In the genomic region with DNA sequence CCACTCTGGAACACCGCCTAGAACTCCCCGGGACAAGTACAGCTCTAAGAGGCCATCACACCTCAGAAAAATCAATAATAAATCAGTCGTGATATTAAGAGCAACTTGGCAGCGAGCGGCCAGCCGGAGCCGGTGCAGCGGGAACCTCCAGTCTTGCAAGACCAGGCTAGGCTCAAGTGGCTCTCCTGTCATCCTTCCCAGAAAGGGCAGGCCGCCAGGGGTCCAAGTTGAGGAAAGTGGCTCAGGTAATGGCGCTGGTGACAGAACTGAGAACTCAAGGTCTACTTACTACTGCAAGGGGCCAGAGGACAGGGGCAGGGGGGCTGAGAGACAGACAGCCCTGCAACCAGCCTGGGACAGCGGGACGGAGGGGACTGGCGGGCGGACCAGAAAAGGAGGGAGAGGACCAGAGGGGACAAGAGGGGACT, we compare ENCODE assay signal across 9 mouse cellular contexts. TPM values are rescaled to one million over a fixed set of nuclear protein-coding genes. Genes with fewer than 3 reads are reported as not detected.
DNase-seq lines count a peak whose midpoint lies in the region; ATAC-seq and TF ChIP-seq lines count a peak whose summit lies in the region.
"Had no signal": no experiment of that assay in that cellular context is flagged by ENCODE, and none has a peak within 500 bp of the region (broad histone marks: within the 10 kb centered on the region; RNA-seq: fewer than 3 reads in every experiment).

No protein-coding gene starts in this region.

- WGBS in embryonic facial prominence, embryonic 13.5 days = 2% methylated on average over 14 of the region's 14 CpGs
- 3% methylated on average over 14 of the region's 14 CpGs for WGBS in midbrain, embryonic 11.5 days

- H3K9me3 ChIP-seq in ES-E14 (ENCODE audit: control insufficient read depth, insufficient read depth, low read depth, low read length) = no peaks in the 10 kb centered on the region
- H3K9me3 ChIP-seq in embryonic facial prominence, embryonic 13.5 days = no peaks in the 10 kb centered on the region
- H3K9me3 ChIP-seq in midbrain, embryonic 11.5 days (ENCODE audit: control insufficient read depth, low read length) = no peaks in the 10 kb centered on the region

- H3K4me2 ChIP-seq in embryonic facial prominence, embryonic 13.5 days = peak overlapping the region; percentile 78
- peak overlapping the region; percentile 66 for H3K4me2 ChIP-seq in midbrain, embryonic 11.5 days

- peaks cover 0 to 9% of the 10 kb centered on the region in 2 experiments; a peak in 2 of 4 replicates for H3K4me1 ChIP-seq in ES-E14 (ENCODE audit: control insufficient read depth in 2 of 2, insufficient read depth in 2 of 2, low read length in 2 of 2, poor library complexity in 1 of 2)
- peaks cover 36% of the 10 kb centered on the region for H3K4me1 ChIP-seq in embryonic facial prominence, embryonic 13.5 days
- peaks cover 4% of the 10 kb centered on the region; the same call in 1 of the 2 replicates for H3K4me1 ChIP-seq in midbrain, embryonic 11.5 days (ENCODE audit: control insufficient read depth, insufficient read depth, low read length)

- peak overlapping the region; percentile 79 for H3K9ac ChIP-seq in ES-E14 (ENCODE audit: insufficient read depth, low read depth, low read length, poor library complexity, severe bottlenecking)
- H3K9ac ChIP-seq in embryonic facial prominence, embryonic 13.5 days = peak overlapping the region; percentile 83
- H3K9ac ChIP-seq in midbrain, embryonic 11.5 days (ENCODE audit: low read length) = peak overlapping the region; percentile 68

- no peak; the same call in 1 of the 2 replicates for ATAC-seq in embryonic facial prominence, embryonic 13.5 days (ENCODE audit: insufficient number of reproducible peaks, insufficient read depth, low FRiP score, low TSS enrichment, low read depth)
- ATAC-seq in midbrain, embryonic 11.5 days (ENCODE audit: low FRiP score) = no peak; the same call in 1 of the 2 replicates

- intact Hi-C loops in heart, postnatal 14 days (cut with DNase I) = loop anchor here (2.0 to 5.0 kb wide), 2 partner anchors 78 to 138 kb away; no protein-coding TSS in a partner anchor

- H3K27ac ChIP-seq in ES-E14 (ENCODE audit: insufficient read depth, low read depth, low read length, poor library complexity, severe bottlenecking) = no peak overlapping the region
- peak overlapping the region; percentile 7; the same call in 1 of the 2 replicates for H3K27ac ChIP-seq in embryonic facial prominence, embryonic 13.5 days
- no peak overlapping the region for H3K27ac ChIP-seq in midbrain, embryonic 11.5 days (ENCODE audit: low read depth, low read length)

- no peaks in the 10 kb centered on the region for H3K36me3 ChIP-seq in ES-E14 (ENCODE audit: control insufficient read depth, insufficient read depth, low read length, poor library complexity, severe bottlenecking)
- H3K36me3 ChIP-seq in embryonic facial prominence, embryonic 13.5 days = no peaks in the 10 kb centered on the region
- no peaks in the 10 kb centered on the region for H3K36me3 ChIP-seq in midbrain, embryonic 11.5 days (ENCODE audit: control insufficient read depth, insufficient read depth, low read length)

- in situ Hi-C loops in ES-E14 (cut with MboI; ENCODE audit: low sequenced_read_pairs in 2 of 2, unreplicated experiment in 2 of 2) = no loop called here

- no peak for DNase-seq in ES-E14 (ENCODE audit: low read depth, low spot score)
- peak; percentile 32 for DNase-seq in adrenal gland, postnatal 25 days
- DNase-seq in heart, postnatal 14 days = peak; percentile 24 to 31
- DNase-seq in layer of hippocampus, postnatal 10 days (ENCODE audit: low spot score in 2 of 2) = peak; percentile 46 to 65
- DNase-seq in midbrain, embryonic 11.5 days (ENCODE audit: low spot score, missing footprints) = peak; percentile 91
- peak; percentile 53 for DNase-seq in testis, postnatal 10 days (ENCODE audit: low spot score)
- no peak for DNase-seq in frontal cortex, postnatal 36 days (ENCODE audit: low spot score in 2 of 2)

- H3K27me3 ChIP-seq in embryonic facial prominence, embryonic 13.5 days = no peaks in the 10 kb centered on the region
- peaks cover 6% of the 10 kb centered on the region; the same call in 1 of the 2 replicates for H3K27me3 ChIP-seq in midbrain, embryonic 11.5 days (ENCODE audit: control insufficient read depth, insufficient read depth, low read length)

- H3K4me3 ChIP-seq in ES-E14 (ENCODE audit: insufficient read depth in 1 of 2, low read depth in 1 of 2, low read length in 2 of 2, poor library complexity in 1 of 2, severe bottlenecking in 1 of 2) = peak overlapping the region; percentile 81 to 83
- peak overlapping the region; percentile 67 for H3K4me3 ChIP-seq in embryonic facial prominence, embryonic 13.5 days
- H3K4me3 ChIP-seq in midbrain, embryonic 11.5 days (ENCODE audit: low read depth, low read length) = peak overlapping the region; percentile 54
- H3K4me3 ChIP-seq: myocyte had no signal

TF ChIP-seq in ES-E14, 5 proteins besides CTCF, POLR2A, EP300 and RAD21:
- TF ChIP-seq ZC3H11A (IDR thresholded peaks at IDR 0.05; ENCODE audit: borderline replicate concordance, low read depth, low read length) (no peak), MAFK (IDR thresholded peaks at IDR 0.05; ENCODE audit: insufficient read depth, low read depth, low read length) (no peak), CHD2 (IDR thresholded peaks at IDR 0.05; ENCODE audit: low read depth, low read length) (no peak), ZNF384 (IDR thresholded peaks at IDR 0.05; ENCODE audit: low read depth, low read length) (no peak), HCFC1 (IDR thresholded peaks at IDR 0.05; ENCODE audit: borderline replicate concordance, insufficient read depth, low read length) (no peak)

RNA-seq across cellular contexts. Expression of a gene that starts 0.8 kb away (rescaled TPM):
- 4.2 and 4.5 TPM in 2 replicates for total RNA-seq in ES-E14 (2012; rRNA removed)
- total RNA-seq in adrenal gland, postnatal 25 days (2021) = 18.1 and 19.8 TPM in 2 replicates
- 17.9 and 21.1 TPM in 2 replicates for polyA plus RNA-seq in embryonic facial prominence, embryonic 13.5 days (2015; fragmentation: Nextera tagmentation; extraction: Ambion mirVana)
- total RNA-seq in heart, postnatal 14 days (2021) = 1 to 10 TPM; 8.5 to 9.3 TPM
- 10 to 100 TPM; 63.3 to 73.1 TPM for total RNA-seq in layer of hippocampus, postnatal 10 days (2021)
- polyA plus RNA-seq in midbrain, embryonic 11.5 days (2014; fragmentation: Nextera tagmentation; extraction: Ambion mirVana) = 4.2 and 4.6 TPM in 2 replicates
- polyA plus RNA-seq: myocyte had no signal

RNA-seq across cellular contexts. Expression of a gene that starts 55.1 kb away (rescaled TPM):
- total RNA-seq in ES-E14 (2012; rRNA removed) = not detected in 2 replicates
- not detected in 2 replicates for total RNA-seq in adrenal gland, postnatal 25 days (2021)
- not detected in 2 replicates for polyA plus RNA-seq in embryonic facial prominence, embryonic 13.5 days (2015; fragmentation: Nextera tagmentation; extraction: Ambion mirVana)
- total RNA-seq in heart, postnatal 14 days (2021) = not detected
- not detected for total RNA-seq in layer of hippocampus, postnatal 10 days (2021)
- not detected in 2 replicates for polyA plus RNA-seq in midbrain, embryonic 11.5 days (2014; fragmentation: Nextera tagmentation; extraction: Ambion mirVana)
- polyA plus RNA-seq: myocyte had no signal

Comparison
In these comparisons a context has a peak if more than half of its experiments do, and no peak if none do; other contexts are left out.
1. DNase-seq: peak in adrenal gland, postnatal 25 days (single experiment), heart, postnatal 14 days (2 of 2), layer of hippocampus, postnatal 10 days (2 of 2), midbrain, embryonic 11.5 days (single experiment) and testis, postnatal 10 days (single experiment); none in ES-E14 (single experiment) and frontal cortex, postnatal 36 days (0 of 2).
2. Peak in every context shown above with its lines, with median percentiles within 50 percentile points of each other: H3K4me3 ChIP-seq and H3K9ac ChIP-seq.